Mouse (Mus musculus) embryo, embryonic 11 days (tissue): Measurements from ENCODE around the gene Zfp72.

ENCODE experiments used
- DNase-seq: peaks from one replicate; pipeline ENCODE4 v3.0.0-alpha.2; 2015

The Zfp72 gene

DNA sequence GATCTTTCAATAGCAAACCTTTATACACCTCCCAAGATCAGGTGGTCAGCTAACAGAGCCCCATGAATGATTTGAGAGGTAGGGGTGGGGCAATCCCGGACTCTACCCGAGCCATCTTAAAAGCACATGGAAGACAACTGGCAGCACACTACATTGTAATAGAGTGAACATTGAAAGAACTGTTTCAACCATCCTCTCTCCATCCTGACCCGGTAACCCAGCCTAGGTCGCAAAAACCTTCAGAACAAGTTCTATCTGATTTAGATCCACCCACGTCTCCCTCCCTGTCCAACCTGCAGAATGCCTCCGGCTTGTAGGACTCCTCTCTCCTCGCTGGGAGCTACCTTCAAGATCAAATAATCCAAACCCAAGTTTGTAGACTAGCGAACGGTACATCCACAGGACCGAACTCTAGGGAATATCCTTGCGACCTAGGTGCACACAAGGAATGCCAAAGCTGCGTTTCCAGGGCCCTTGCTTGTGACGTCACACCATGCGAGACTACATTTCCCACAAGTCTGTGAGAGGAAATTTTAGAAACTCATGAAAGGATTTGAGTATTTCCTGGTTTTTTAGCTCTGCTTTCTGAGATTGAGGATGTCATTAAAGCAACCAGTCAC lies at the start of gene Zfp72:
Gene Zfp72 (minus strand): TSS at position 466 of the 620 bp plus-strand sequence.
- DNase-seq = peak; percentile 85

DNA sequence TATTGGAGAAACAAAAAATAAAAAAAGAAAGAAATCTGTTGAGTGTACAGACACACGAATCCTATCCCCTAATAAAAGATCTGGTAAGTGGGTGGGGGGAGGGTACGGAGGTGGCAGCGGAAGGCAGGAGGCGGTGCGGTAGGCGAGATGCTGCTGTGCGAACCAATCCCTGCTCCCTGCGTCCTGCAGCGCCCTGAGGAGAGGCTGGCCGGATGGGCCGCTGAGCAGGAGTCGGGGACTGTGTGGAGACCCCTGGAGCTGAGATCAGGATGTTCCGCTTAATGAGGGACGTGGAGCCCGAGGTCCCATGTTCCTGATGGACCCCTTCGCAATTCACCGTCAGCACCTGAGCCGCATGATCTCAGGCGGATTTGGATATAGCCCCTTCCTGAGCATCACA lies 49.3 kb upstream of the Zfp72 start:
- no peak for DNase-seq

DNA sequence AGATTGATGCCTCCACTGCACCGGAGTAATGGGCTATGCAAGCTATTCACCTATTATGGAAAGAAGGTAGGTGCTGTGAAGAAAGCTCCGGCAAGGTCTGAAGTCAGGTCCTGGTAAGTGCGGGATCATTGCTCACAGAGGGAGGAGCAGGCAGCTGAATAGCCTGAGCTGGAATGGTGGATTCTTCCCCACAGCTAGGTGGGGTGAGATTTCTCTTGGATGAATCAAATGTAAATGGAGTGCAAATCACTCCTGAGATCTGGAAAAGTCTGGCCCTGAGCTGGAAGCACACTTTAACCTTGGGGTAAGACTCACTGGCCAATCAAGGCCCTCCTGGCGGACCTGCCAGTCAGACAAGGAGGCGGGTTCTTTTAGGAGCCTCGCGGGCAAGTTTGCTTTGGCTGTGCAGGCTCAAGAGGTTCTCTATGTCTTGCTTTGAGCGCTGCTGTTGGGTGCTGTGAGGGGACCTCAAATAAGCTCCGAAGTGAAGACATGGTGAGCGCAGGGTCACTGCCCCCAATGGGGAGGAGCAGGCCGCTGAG lies 8.7 kb upstream of the Zfp72 start, which contains the start of gene Ftl1-ps1:
Gene Ftl1-ps1 (plus strand): TSS at position 397 of the 542 bp plus-strand sequence.
- peak; percentile 36 for DNase-seq

DNA sequence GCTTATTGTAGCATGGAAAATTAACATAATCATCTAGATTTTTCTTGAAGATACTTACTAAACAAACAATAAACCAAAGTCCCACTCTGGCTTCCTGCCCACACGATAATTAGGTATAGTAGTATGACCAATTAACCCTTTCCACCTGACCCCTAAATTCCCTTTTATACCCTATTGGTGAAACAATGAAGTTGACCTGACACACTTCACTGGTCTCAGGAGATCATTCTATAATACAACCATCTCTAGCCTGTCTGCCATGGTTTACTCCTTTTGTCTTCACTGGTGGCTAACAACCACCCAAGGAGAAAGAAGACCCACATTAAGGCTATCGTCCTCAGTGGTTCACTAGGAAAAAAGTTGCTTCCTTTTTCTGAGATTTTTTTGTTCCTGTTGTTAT lies 520 bp upstream of the Zfp72 start:
- no peak for DNase-seq

DNA sequence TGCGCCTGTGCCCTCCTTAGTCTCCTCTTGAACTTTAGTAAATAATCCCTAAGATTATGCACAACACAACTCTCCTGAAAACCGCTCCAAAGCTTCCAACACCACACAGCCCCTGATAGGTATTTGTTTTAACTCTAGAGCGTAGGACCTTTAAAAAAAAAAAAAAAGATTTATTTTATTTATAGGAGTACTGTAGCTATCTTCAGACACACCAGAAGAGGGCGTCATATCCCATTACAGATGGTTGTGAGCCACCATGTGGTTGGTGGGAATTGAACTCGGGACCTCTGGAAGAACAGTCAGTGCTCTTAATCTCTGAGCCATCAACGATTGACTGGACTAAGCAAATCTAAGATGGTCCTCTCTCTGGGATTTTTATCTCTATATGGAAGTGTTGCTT lies 906 bp downstream of the Zfp72 start:
- no peak for DNase-seq

DNA sequence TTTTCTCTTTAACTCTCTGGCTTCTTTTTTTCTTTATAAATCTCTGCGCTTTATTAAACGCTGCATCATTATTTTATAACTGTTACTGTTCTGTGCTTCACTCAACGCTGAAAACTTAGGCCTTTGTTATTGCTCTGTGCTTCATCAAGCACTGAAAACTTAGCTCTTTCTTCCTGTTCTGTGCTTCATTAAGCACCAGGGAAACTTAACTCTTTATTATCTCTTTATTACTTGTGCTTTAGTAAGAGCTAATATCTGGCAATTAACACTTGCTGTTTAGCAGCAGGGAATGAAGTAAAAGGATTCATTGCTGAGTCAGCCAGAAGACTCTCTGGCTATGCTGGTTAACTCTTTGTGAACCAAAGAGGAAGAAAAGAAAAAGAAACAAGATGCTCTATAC lies 8.3 kb downstream of the Zfp72 start:
- DNase-seq = no peak

DNA sequence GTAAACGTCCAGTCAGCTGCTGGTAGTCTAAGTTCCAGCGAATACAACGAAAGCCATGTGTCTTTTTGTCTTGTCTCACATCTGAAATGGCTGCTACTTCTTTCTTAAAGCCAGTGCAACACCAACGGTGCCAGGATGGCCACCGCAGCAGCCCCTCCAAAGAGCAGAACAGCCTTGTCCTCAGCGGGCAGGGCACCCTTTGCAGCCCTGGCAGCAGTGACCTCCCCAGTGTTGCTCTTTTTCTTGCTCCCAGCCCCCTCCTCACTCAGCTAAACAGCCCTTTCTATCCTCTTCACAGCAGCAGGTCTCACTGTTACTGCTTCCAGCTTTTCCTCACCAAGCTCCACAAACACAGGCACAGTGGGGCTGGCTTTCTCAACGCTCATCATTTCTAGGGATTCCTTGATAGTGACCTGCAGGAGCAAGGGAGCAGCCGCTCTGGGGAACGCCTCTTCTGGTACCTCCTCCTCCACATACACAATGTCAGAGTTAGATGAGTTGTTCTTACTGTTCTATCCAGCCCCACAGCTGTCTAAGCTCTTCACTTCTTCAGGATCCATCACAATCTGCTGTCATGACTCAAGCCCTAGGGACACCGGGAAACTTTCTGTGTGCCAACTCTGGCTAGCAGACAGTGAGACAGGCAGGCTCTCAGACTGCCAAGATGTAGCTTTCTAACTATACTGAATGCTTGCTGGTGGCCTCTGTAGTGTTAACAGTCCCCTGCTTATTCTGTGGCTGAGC lies 8.9 kb downstream of the Zfp72 start:
- no peak for DNase-seq

DNA sequence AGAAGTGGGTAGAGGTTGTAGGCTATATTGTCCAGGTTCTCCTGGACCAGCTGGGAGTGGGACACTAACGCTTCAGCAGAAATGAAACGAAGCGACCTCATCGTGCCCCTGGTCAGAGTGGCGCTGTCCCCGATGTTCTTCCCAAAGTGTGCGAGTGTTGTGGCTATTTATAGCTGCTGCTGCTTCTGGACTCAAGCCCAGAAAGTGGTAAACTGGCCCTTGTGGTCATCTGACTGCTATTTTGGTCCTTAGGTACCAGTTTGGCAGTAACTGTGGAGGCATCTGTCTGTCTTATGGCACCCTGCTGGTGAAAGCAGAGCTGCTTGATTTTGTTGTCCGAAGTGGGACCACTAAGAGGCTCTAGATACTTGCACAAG lies 26.8 kb downstream of the Zfp72 start, which contains the start of gene Lrrc14b:
Gene Lrrc14b (minus strand): TSS at position 147 of the 377 bp plus-strand sequence.
- no peak for DNase-seq

DNA sequence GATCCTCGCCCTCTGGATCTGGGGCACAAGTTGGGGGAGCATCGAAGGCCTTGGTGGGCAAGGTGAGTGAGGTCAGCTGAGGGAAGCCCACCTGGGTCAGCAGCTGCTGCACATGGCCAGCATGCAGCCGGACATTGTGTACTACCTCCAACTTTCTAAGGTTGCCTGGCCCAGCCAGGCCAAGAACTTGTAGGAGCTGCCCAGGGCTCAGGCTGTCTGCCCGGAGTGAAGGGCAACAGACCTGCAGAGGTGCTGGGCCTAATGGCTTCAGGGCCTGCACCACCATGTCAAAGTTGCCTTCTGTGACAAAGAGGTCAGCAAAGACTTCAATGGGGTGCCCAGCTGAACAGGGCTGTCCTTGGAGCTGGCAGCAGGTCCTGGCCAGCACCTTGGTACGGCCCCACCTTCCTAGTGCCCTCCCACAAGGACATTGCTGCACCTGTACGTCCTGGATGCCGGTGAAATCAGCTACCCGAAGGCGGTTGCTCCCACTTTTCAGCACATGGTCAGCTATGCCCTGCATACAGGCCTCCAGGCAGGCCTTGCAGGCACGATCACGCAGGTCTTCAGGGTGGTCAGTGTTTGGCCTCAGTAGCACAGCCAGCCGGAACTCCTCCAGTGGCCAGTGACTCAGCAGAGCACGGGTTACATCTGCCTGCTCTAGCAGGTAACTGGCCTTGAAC lies 27.3 kb downstream of the Zfp72 start:
- no peak for DNase-seq

DNA sequence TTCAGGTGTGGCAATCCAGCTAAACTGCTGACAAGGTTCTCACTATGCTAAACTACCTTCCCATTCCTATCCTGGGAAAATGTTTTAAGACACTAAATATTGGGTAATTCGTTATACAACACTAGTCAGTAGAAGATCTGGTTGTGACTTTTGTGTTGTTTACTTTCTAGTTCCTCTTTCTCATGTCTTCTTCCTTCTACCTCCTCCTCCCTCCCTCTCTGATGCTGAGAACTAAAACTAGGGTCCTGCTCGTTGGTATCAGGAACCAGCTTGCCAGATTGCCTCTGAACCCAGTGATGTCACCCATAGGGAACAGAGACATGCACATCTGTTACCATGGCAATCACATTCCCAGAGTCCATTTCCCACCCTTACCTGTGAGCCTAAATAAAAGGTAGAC lies 28.4 kb downstream of the Zfp72 start:
- DNase-seq = no peak

DNA sequence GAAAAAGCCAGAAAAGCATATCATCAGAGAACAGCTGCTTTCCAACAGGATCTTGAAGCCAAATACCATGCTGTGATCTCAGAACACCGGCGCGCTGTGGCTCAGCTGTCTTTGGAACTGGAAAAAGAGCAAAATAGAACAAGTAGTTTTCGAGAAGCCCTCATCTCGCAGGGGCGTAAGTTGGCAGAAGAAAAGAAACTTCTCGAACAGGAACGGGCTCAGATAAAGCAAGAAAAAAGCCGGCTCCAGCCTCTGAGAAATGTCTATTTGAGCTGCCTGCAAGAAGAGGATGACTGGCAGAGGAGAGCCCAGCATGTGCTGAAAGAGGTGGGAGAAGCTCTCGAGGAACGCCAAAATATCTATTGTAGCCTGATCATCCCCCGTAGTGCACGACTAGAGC lies 34.1 kb downstream of the Zfp72 start:
- no peak for DNase-seq

DNA sequence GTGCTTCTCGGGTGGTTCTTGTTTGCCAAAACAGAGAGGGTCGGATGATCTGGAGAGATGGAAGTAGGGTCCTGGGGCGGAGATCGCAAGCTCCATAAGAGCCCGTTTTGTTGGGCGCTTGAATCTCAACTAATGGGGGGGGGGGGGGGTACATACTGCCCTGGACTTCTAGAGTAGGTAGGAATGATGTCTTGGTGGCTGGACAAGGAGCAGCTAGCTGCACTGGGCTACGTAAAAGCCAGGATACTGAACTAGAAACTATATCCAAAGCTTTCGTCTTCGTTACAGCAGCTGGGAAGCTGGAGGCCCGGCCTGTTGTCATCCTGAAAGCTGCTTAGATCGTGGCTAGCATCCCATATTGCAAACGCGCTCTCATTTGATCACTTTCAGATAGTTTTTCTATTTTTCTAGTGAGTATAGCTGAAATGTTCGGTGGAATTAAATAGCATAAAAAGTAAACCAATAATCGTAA lies 40.2 kb downstream of the Zfp72 start:
- no peak for DNase-seq

DNA sequence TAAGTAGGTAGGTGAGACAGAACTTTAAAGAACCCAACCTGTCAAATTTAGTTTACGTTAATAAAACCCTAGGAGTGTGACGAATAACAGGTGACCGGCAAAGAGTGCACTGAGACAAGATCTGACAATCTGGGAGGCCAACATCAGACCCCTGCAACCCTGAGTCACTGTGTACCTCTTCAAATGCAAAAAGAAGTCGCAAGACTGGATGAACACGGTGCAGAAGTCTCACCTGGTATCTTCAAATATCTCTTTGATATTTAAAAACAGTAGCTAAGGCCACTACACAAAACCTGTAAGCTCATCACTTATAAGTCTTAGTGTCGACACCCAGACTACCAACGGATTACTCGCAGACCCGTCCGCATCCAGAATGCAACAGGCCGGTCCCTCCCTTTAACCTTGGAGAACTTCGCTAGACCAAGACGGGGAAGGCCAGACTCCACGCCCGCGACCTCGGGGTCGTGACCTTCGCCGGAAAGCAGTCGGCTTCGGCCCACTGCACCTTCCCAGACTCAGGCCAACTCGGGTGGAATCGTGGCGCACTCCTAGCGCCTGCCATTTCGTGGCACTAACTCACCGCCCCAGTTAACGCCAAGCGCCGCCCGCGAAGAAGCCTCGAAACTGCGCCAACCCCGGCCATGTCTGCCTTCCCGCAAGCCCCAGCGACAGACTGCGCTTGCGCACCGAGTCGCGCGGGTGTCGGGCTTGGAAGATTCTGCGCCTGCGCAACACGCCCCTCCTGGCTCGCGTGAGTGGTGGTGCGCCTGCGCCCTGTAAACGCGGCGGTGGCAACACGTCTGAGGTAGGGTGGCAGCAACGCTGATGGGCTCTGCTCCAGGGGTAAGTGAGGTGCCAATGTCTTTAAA lies 40.8 kb downstream of the Zfp72 start, which contains the start of the genes Sdha and Ccdc127:
Gene Sdha (minus strand): TSS at position 715 of the 869 bp plus-strand sequence.
Gene Ccdc127 (plus strand): TSS at position 744 of the 869 bp plus-strand sequence.
- DNase-seq = peak; percentile 98

DNA sequence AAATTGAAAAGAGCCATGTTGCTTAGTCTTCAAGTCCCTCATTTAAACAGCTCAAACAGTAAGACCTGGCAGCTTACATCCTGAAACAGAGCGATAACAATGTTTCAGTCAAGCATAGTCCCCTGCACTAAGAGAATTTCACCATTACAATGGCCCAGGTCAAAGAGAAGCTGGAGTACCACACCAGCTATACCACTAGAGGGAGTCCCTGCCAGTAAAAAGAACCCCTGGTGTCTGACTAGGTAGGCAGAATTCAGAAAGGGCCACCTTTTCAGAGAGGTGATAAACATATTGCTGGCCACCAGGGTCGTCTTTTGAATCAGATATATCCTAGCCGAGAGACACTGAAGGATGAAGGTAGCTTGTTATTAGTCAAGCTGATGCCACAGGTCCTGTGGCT lies 49.6 kb downstream of the Zfp72 start:
- DNase-seq = peak; percentile 64

DNA sequence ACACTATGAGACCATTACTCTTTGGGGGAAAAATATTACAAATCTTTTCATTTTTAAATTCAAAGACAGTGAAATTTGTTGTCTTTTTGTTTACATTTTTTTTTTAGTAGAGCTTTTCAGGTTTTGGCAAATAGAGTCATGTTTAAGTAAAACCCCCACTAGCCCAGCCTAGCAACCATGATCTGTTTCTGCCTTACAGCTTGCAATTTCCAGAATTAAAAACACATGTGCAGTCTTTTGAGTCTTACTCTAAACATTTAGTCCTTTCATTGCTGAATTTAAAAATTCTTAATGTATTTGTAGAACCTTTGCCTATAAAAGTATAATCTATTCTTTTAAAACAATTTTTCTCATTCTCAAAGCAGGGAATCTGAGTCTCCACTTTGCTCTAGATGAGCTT lies 61.3 kb downstream of the Zfp72 start:
- DNase-seq = no peak
